Mouse (Mus musculus) kidney, adult 18-20 months (tissue): Measurements from ENCODE around the gene Eml1.

Experiments used
- DNase-seq: peaks from one replicate; pipeline ENCODE4 v3.0.0; 2021

Gene Eml1

DNA sequence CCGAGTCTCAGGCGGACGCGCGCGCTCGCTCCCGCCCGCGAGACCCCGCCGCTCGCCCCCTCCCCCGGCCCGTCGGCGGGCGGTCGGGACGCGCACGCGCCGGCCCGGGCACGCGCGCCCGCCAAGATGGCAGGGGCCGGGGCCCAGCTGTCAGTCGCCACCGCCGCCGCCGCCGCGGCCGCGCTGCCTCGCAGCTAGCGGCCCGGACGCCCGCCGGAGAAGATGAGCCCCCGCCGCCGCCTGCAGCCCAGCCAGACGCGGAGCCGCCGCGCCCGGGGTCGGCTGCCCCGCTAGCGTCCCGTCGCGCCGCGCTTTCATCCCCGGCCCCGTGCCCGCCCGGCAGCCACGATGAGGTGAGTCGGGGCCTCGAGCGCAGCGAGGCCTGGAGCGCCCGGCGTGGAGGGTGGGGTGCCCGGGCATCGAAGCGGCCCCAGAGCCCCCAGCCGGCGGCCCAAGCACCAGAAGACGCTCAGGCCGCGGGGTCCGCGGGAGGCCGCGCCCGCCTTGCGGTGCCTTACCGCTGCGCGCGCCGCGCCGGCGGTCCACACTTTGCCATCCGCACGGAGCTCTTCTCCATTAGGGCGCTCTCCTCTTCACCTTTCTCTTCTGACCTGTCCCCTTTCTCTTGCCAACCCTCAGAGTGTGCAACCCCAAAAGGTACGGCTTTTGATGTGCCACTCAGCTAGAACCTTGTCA, 184.3 kb downstream of the Eml1 start:
- peak; percentile 34 for DNase-seq

DNA sequence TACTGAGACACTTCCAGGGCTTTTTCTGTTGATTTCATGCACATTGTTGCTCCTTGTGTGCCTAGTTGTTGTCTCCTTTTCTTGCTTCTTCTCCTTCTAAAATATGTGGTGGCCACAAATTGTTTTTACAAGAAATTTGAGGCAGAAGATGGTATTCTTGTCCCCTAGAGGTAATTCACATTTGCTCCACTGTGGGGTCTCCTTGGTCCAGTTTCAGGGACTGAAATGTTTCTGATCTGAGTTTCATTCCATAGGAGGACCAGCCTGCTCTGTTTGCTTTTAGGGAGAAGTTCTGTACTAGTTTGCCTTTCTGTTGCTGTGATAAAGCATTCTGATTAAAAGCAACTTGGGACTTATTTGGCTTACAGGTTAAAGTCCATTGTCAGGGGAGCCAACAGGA, 187.4 kb downstream of the Eml1 start:
- no peak for DNase-seq

DNA sequence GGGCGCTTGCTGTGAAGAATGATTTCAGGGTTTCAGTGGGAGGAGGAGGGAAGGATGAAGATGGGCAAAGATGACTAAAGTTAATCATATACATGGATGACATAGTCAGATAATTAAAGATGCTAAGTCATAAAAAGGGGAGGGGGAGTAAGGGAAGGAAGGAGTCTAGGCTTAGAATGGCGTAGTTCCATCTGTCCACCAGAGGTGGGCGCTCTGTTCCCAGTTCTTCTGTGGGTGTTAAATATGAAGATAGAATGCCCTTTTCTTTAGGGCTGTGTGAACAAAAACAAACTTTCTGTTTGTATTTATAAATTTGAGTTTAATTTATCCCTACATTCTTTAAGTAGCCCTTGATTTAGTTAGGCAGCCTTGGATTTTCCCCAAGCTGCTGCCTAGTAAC, 192.5 kb downstream of the Eml1 start:
- DNase-seq: no peak

DNA sequence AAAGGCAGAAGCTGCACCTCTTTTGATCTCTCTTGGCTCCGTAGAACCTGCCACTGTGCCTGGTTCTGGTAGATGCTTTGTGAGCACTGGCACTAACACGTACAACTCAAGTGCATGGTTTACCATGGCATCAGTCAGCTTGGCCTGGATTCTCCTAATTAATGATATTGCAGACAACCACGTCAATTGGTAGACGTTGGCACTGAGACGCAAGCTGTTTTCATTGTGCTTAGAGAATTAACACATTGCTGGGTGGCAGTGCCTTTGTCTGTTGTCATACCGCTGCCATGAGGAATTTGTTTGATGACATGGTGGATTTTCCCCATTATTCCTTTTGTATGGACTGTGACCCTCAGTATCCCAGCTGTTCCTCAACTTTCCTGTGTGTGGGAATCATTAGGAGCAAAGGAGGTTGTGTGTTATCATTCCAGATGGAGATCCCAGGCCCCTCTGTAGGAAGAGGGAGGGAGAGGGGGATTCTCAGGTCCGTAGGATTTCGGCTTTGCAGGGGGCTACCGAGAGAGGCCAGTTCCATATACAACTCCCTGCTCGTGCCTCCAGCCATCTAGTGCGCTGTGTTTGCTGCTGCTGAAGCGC, 194.3 kb downstream of the Eml1 start:
- no peak for DNase-seq

DNA sequence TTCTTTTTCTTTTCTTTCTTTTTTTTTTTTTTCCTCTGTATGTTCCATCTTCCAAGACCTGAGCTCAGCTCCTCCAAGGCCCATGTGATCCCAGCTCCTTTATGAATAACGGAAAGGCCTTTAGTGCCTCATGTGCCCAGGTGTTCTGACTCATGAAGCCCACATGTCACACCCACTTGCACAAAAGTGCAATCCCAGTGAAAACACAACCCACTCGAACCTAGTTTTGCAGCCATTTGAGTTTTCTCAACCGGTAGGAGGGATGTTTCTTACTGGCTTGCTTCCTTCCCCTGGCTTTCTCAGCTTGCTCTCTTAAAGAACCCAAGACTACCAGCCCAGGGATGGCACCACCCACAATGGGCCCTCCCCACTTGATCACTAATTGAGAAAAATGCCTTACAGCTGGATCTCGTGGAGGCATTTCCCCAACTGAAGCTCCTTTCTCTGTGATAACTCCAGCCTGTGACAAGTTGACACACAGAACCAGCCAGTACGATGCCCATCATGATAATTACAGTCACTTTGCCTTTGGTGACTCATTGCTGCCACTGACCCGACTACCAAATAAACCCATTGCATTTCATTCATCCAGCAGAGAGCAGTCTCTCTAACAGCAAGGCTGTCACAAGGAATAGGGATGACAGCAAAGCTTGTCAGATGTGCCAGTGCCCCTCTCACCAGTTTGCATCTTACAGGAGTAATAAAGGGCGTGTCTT, 208.6 kb downstream of the Eml1 start:
- no peak for DNase-seq

DNA sequence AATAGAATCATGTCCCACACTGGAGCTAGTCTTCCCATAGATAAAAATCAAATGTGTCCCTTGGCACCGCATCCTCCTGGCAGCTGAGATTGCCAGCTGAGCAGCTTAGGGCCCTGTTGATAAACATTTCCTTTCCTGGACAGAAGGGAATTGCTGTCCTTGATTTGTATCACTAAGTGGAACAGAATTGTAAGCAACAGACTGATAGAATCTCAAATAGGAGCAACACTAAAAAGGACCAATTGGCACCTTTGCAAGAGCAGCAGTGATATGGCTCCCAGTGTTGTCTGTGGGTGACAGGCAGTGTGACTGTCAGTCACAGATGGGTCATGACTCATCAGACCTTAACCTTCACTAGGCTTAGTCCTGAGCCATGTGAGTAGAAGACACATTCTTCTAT, 213.0 kb downstream of the Eml1 start:
- DNase-seq: no peak
